Mouse (Mus musculus) cerebellum, adult 2 months (tissue): Measurements from ENCODE around the gene Hnrnph2. TPM values are rescaled to one million over a fixed set of nuclear protein-coding genes. Genes with fewer than 3 reads are reported as not detected.

Experiments used
- DNase-seq, 2 experiments: peaks; one replicate each; pipeline ENCODE4 v3.0.0; 2021
- H3K27ac ChIP-seq: fragments of 200-500 bp; 2 replicates; pipeline ENCODE4 v1.5.1; 2012; ENCODE audit warnings: low read length, control low read depth, inconsistent platforms; ENCODE audit not compliant: insufficient read depth
- H3K27me3 ChIP-seq: fragments of 200-500 bp; 2 replicates; pipeline ENCODE4 v1.6.1; 2012; ENCODE audit warnings: inconsistent platforms, mild to moderate bottlenecking, low read length, moderate library complexity; ENCODE audit not compliant: control insufficient read depth, insufficient read depth
- H3K4me1 ChIP-seq: fragments of 200-500 bp; 2 replicates; pipeline ENCODE4 v1.6.1; 2011; ENCODE audit warnings: low read length; ENCODE audit not compliant: control insufficient read depth, insufficient read depth
- H3K4me3 ChIP-seq: fragments of 200-500 bp; replicated peaks from 2 replicates; pipeline ENCODE3; 2011; ENCODE audit warnings: mild to moderate bottlenecking, low read depth, low read length, control low read depth; ENCODE audit not compliant: insufficient read depth
- CTCF ChIP-seq: fragments of 200-500 bp; IDR thresholded peaks from 2 replicates; pipeline ENCODE4 v1.5.1; 2011; ENCODE audit warnings: low read depth, mild to moderate bottlenecking, control low read depth, low read length, moderate library complexity, borderline replicate concordance; ENCODE audit not compliant: insufficient read depth
- POLR2A ChIP-seq: fragments of 200-500 bp; IDR thresholded peaks from 2 replicates; pipeline ENCODE4 v1.6.1; 2011; ENCODE audit warnings: low read length, control low read depth, borderline replicate concordance; ENCODE audit not compliant: insufficient read depth
- WGBS: fragments of 180-500 bp; shearing (Covaris S2); methylation state at CpG from one replicate; pipeline ENCODE4 v1.1.7; 2018; 5-methylcytosine and 5-hydroxymethylcytosine counted together
- polyA plus RNA-seq: library from polyadenylated mRNA; depleted of rRNA; stranded (reverse); fragments of >200 nt; gene quantifications from 2 replicates; pipeline ENCODE4 v1.2.3, GENCODE M21; 2012

Gene Hnrnph2
- polyA plus RNA-seq, 1 experiment: 104 TPM

GRCm38 (mm10) chrX:134599922-134600565, 935 bp upstream of the Hnrnph2 start:
- no peaks in the 10 kb centered on the region for H3K27me3 ChIP-seq
- WGBS: 14% methylated on average over 10 of the region's 10 CpGs
- no peak overlapping the region for H3K27ac ChIP-seq
- peak overlapping the region; percentile 98 for H3K4me3 ChIP-seq
- TF ChIP-seq CTCF (no peak), POLR2A (no peak)
- DNase-seq: no peak
- 0 out of 2 replicates have a peak, but pooled peaks cover 2% of the 10 kb centered on the region for H3K4me1 ChIP-seq

GRCm38 (mm10) chrX:134601380-134602120, 571 bp downstream of the Hnrnph2 start:
- Histone ChIP-seq H3K27ac (peak overlapping the region; percentile 91), H3K4me1 (0 out of 2 replicates have a peak, but pooled peaks cover 2% of the 10 kb centered on the region), H3K27me3 (no peaks in the 10 kb centered on the region), H3K4me3 (peak overlapping the region; percentile 98)
- TF ChIP-seq POLR2A (no peak), CTCF (no peak)
- DNase-seq: no peak
- WGBS: 3% methylated on average over 38 of the region's 43 CpGs

GRCm38 (mm10) chrX:134609472-134609871, 8.5 kb downstream of the Hnrnph2 start:
- Histone ChIP-seq H3K4me1 (no peaks in the 10 kb centered on the region; the same call in 1 of the 2 replicates), H3K27me3 (no peaks in the 10 kb centered on the region), H3K4me3 (no peak overlapping the region), H3K27ac (no peak overlapping the region)
- peak; percentile 26 to 48 for DNase-seq
- TF ChIP-seq POLR2A: no peak
- peak; percentile 24; the same call in 1 of the 2 replicates for TF ChIP-seq CTCF
- WGBS: 6% methylated on average over 4 of the region's 4 CpGs

GRCm38 (mm10) chrX:134610984-134611383, 10.0 kb downstream of the Hnrnph2 start:
- DNase-seq: no peak
- no peak overlapping the region for H3K4me3 ChIP-seq
- no peaks in the 10 kb centered on the region; the same call in 1 of the 2 replicates for H3K4me1 ChIP-seq
- no peak overlapping the region for H3K27ac ChIP-seq
- WGBS: 88% methylated on average over 4 of the region's 4 CpGs
- TF ChIP-seq POLR2A (no peak), CTCF (no peak)
- H3K27me3 ChIP-seq: no peaks in the 10 kb centered on the region

- Histone ChIP-seq H3K4me3 (peak overlapping the region; percentile 69), H3K27me3 (no peaks in the 10 kb centered on the region), H3K27ac (peak overlapping the region; percentile 4; the same call in 1 of the 2 replicates), H3K4me1 (no peaks in the 10 kb centered on the region; the same call in 1 of the 2 replicates)
- peak; percentile 26 to 50 for DNase-seq
- TF ChIP-seq CTCF (no peak), POLR2A (no peak)
- 7% methylated on average over 14 of the region's 15 CpGs for WGBS
Observed at GRCm38 (mm10) chrX:134612285-134612959, 11.4 kb downstream of the Hnrnph2 start.

GRCm38 (mm10) chrX:134614306-134614705, 13.3 kb downstream of the Hnrnph2 start:
- Histone ChIP-seq H3K4me3 (no peak overlapping the region), H3K4me1 (no peaks in the 10 kb centered on the region; the same call in 1 of the 2 replicates), H3K27ac (no peak overlapping the region), H3K27me3 (no peaks in the 10 kb centered on the region)
- DNase-seq: no peak
- TF ChIP-seq POLR2A: no peak
- no peak for TF ChIP-seq CTCF
- WGBS: 81% methylated on average over 2 of the region's 2 CpGs

GRCm38 (mm10) chrX:134619695-134620094, 18.7 kb downstream of the Hnrnph2 start:
- Histone ChIP-seq H3K27me3 (no peaks in the 10 kb centered on the region), H3K27ac (no peak overlapping the region), H3K4me1 (no peaks in the 10 kb centered on the region), H3K4me3 (no peak overlapping the region)
- WGBS: 53% methylated on average over 9 of the region's 9 CpGs
- no peak for TF ChIP-seq POLR2A
- DNase-seq: no peak
